Mouse (Mus musculus) right cerebral cortex, adult 18-20 months (tissue): ENCODE measurements around the gene Wfs1.
"Not testable (repeated sequence)": the region's sequence is repeated elsewhere in the genome, so short reads cannot be mapped to it uniquely, and the experiment has no call there.

Experiments
- DNase-seq: peaks from one replicate; pipeline ENCODE4 v3.0.0; 2022; ENCODE audit warnings: mixed read lengths

The Wfs1 gene

GRCm38 (mm10) chr5:36982271-36982670 is 6.7 kb downstream of the Wfs1 start:
- no peak for DNase-seq

GRCm38 (mm10) chr5:36979631-36980030 is 9.4 kb downstream of the Wfs1 start:
- DNase-seq = no peak

DNA sequence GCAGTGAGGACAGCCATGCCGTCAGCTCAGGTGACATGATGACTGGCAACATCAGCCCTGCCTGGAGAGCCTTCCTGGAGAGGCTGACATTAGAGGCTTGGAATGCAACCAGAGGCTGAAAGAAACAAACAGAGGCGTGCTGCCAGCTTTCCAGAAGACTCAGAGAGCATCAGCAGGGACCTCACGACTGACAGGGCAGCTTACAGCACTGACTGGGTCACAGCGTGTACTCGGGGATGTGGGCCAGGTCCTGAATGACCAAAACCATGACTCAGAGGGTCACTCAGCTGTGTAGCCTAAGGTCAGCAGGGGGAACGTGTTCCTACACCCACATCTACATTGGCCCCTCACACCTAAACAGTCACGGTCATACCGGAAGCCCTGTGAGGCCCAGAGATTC is 10.0 kb downstream of the Wfs1 start:
- no peak for DNase-seq

DNA sequence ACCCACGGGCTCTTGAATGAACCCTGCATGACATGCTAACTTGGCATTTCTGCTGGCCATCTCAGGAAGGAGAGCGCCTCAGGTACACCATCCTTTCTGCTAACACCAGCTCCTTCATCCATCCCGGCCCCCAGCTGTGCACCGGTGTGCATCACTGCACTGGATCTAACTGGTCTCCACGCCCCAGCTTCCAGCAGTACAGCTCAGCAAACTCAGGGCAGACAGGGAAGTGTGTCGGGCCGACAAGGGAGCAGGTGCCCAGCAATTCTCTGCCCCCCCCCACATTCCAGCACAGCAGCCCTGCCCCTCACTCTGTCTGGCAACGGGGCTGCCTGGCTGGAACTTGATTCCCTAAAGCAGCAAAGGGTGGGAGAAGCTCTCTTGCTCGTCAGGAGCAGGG is 11.2 kb downstream of the Wfs1 start:
- no peak for DNase-seq

- no peak for DNase-seq
Observed at GRCm38 (mm10) chr5:36975336-36975735, 13.7 kb downstream of the Wfs1 start.

- no peak for DNase-seq
Observed at GRCm38 (mm10) chr5:36971587-36971986, 17.4 kb downstream of the Wfs1 start.

GRCm38 (mm10) chr5:36960501-36960900 is 28.5 kb downstream of the Wfs1 start:
- DNase-seq = peak; percentile 66

DNA sequence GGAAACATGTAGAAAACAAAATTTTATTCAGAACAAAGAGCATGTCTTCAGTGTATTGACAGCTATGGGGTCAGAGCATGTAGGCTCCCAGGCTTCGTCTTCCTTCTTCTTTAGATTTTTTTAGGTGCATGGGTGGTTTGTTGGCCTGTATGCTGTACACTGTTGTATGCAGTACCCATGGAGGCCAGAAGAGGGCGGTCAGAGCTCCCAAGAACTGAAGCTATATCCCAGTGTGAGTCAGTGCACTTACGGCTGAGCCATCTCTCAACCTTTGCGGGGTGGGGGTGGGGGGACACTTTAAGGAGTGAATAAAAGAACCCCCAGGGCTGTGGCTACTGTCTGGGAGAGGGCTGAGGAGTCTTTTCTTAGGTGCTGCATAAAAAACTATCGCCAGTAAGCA is 30.2 kb downstream of the Wfs1 start:
- DNase-seq = peak; percentile 69

- no peak for DNase-seq
Observed at GRCm38 (mm10) chr5:36955366-36955765, 33.6 kb downstream of the Wfs1 start.

GRCm38 (mm10) chr5:36952311-36952710 is 36.7 kb downstream of the Wfs1 start:
- no peak for DNase-seq

DNA sequence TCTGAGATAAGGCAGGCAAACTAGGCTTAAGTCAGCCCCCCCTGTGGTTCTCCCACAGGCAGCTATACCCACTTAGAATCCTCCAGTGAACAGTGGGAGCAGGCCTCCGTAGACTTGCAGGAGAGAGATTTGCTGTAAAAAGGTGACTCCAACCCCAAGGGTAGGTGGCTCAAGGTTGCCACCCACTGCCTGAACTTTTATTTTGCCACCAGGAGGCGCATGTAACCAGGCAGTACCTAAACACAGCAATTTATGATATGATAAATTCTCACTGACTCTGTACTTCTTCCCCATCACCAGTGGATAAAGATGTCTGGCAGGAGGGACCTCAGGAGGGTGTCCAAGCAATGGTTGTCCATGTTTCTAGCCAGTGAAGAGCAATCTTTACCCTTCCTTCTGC is 38.1 kb downstream of the Wfs1 start:
- DNase-seq = no peak

GRCm38 (mm10) chr5:36948831-36949230 is 40.2 kb downstream of the Wfs1 start:
- DNase-seq = peak; percentile 66

- DNase-seq = peak; percentile 67
Observed at GRCm38 (mm10) chr5:36946445-36946844, 42.6 kb downstream of the Wfs1 start.

DNA sequence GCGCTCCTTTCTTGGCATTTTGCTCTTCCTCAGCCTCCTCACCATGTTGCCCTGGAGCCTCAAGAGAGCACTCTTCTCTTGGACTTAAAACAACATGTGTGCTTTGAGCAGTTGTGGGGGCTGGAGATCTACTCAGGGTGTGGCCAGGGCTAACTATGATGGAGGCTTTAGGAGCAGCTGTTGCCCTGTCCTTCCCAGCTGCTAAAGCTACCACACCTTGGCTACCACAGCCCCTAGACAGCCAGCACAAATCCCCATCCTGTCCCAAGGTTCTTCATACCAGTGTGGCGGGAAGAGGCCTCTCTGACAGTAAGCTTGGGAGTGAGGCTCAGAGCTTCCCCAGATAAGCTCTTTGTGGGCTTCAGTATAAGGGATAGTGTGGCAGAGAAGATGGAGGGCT is 43.3 kb downstream of the Wfs1 start:
- DNase-seq = no peak

DNA sequence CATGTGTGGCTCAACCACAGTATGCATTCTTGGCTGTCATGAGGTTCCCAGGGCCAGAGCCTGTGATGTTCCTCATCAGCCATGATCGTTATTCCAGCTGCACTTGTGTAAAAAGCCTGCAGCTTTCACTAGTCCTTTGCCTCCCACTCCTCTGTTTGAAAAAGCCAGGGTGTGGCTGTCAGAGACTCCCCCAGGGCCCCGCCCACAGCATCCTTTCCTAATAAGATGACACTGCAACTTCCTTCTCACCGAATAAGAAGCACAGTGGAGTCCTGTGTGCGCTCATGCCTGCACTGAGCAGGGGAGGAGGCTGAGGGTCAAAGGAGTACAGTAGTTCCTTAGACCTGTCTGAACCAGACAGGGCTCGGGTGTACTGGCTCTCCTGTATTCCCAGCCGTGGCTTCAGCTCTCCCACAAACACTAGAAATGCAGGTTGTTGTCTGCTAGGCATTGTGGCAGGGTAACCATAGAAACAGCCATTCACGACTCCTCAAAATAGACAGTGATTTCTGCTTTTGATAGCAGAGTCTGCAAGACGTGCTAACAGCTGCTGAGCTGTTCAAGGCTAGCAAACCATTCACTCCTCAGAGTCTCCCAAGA is 43.8 kb downstream of the Wfs1 start:
- DNase-seq = peak; percentile 82

DNA sequence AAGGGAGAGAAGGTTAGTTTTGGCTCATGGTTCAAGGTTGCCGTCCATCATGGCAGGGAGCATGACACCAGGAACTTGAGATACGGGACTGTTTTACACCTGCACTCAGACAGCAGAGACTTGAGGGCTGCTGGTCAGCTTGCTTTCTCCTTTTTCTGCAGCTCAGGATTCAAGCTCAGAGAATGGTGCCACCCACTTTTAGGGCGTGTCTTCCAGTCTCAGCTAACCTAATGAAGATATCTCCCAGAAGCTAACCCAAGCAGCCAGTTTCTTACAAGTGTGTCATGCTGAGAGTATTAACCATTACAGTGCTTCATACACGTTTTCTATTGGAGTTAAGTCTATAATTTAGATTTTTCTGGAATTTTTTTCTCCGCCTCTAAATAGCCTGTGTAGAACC is 44.5 kb downstream of the Wfs1 start:
- no peak for DNase-seq

- DNase-seq = no peak
Observed at GRCm38 (mm10) chr5:36942446-36942845, 46.6 kb downstream of the Wfs1 start.

DNA sequence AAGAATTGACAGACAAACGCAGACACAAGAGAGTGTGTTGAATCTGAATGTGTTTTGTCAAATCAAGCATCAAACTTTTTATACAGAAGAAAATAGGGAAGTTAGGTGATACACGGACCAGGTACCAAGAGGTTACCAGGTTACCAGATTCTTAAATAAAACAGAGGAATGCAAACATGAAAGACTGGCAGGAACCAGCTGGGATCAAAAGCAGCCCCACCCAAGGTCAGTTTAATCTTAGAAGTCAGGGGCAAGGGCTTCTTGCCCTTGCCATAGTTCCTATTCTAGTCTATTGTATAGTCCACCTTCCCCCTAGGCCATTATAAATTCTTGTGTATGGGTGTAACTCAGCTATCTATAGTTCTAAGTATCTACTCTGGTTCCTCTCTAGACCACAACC is 50.0 kb downstream of the Wfs1 start:
- DNase-seq = not testable (repeated sequence)

DNA sequence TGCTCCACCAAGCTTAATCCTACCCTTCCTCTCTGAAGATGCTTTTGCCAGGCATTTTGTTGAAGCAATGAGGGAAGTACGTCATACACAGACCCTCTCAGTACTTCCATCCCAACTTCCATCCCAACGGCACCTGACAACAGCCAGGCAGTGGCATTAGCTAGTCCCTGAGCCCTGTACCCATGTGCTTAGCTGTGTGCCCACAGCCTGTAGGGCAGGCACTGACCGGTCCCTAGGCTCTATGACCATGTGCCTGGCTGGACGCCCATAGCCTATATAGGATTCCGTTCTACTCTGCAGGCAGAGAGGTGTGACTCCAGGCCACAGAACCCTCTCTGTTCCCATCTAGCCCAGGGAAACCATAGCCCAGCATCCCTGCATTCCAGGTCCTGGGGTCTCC is 51.0 kb downstream of the Wfs1 start:
- no peak for DNase-seq

DNA sequence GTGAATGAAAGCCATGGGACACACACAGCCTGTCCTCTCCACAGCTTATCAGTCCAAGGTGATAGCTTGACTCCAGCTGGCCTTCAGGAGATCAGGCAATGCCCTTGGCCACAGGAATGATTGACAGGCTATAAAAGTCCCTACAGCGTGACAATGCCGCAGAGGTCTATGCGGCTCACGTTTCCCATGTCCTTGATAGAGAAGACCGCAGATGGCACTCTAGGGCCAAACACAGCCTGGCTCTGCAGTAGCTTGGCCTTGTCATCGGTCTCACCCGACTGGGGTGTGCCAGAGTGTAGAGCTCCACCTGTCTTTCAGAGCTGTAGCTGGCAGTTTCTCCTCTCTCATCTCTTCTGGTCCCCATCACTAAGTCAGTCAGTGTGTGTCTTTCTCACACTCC is 52.5 kb downstream of the Wfs1 start:
- DNase-seq = no peak

DNA sequence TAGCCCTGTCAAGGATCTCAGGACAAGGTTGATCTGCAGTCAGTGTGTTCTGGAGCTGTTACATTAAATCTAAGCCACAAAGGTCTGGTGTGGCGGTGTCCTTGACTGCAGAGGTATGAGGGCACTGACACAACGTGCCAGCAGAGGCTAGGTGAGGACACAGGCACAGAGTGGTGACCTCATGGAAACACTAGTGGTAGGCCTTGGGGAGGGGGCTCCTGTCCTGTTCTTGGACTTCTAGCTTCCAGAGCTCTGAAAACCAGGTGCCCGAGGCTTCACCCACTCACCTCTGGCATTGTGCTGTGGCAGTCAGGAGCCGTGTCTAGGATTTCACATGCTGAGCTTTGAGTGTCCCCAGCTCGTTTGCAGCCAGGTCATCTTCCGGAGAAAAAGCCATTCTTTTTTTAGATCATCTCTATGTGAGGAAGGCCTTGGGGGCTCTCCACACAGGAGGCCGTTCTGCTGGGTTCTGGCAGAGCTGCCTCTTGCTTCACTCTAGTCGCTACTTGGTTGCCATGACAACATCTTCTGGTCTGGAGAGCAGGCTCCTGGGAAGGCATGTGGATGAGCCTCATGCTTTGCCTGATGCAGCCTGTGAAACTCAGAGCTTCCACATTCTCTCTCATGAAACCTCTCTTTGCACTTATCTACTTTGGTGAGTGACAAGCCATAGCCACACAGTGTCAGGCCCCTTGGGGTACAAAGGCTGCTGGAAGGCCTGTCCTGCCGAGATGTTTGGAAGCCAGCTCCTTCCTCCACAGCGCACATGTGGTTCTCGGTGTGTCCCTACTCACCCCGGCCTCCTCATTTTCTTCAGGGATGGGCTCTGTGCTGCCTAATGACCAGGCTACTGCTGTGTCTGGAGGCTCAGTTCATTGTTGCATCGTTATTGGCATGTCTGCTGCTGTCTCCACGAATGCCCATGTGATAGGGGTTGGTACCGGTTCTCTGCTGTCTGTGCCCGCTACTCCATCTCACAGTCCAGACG is 53.2 kb downstream of the Wfs1 start:
- peak; percentile 76 for DNase-seq

DNA sequence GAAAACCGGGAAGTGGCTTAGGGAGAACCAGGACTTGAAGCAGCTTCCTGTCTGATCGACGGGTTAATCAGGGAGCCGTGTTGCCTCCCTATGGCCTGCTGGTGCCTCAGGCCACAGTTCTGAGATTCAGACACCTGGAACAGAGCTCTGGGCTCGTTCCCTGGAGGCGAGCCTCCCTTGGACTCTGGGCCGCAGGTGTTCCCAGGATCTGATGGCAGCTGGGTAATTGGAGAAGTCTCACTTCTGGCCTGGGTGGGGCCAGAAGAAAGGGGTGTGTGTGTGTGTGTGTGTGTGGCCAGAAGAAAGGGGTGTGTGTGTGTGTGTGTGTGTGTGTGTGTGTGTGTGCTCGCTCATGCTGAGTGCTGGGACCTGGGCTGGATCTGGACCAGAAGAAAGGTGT is 55.6 kb downstream of the Wfs1 start:
- no peak for DNase-seq

DNA sequence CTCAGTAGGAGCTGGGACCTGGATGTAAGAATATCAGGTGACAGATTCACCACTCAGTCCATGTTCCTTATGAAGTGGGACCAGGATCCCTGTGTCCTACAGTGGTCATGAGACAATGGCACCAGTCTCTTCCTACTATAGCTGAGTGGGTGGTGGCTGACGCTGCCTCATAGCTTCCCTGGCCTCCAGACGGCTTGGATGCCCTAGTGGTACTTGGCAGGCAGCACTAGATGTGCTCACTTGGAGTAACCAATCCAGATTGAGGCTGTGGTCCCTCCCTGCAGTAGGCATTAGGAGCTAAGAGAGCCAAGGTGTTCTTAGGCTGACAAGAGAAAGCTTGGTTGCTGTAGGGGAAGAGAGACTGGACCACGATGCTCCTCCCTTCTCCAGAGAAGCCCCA is 59.6 kb downstream of the Wfs1 start:
- DNase-seq = no peak

DNA sequence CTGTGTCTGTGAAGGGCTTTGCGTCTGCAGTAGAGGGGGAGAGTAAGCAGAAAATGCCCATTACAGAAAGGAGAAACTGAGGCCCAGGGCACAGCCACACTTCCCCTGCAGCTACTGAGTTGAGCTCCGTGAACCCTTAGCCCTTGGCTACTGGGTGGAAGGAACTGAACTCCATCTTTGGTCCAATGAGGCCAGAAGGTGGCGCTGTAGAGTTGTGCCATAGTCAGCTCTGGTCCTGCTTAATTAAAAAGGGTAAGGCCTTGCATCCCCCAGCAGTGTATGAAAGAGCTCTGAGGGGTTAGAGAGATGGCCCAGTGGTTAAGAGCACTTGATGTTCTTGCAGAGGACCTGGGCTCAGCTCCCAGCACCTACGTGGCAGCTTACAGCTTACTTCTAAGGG is 60.3 kb downstream of the Wfs1 start:
- DNase-seq = peak; percentile 32
